Mouse (Mus musculus): ENCODE measurements around the gene Cadps2. TPM values are rescaled to one million over a fixed set of nuclear protein-coding genes. Genes with fewer than 3 reads are reported as not detected.

The Cadps2 gene
- polyA plus RNA-seq, 1 experiment from 2014 or later = 0.57 TPM

DNA sequence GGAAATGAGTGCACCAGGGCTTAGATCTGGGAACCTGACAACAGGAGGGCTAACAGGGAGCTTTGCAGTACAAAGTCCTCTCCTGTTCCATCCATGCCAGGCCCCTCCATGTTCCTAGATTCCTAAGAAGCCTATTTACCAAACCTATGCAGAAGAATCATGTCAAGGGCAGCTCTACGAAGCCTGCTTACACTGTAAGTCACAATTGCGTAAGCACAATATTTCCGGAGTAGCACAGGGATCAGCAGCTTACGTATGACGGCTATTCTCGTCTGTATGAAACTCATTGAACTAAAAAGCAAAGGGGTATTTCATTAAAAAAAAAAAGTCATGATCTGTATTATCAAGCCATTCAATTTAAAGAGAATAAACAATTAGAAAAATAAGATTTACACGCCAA, 462.9 kb downstream of the Cadps2 start:
- H3K4me3 ChIP-seq (ENCODE audit: low read length) = no peak overlapping the region
- no peak overlapping the region for H3K9ac ChIP-seq (ENCODE audit: low read depth, low read length)
- 85% methylated on average over 7 of the region's 7 CpGs for WGBS
- H3K4me1 ChIP-seq (ENCODE audit: control insufficient read depth, insufficient read depth, low read length) = no peaks in the 10 kb centered on the region
- no peak overlapping the region for H3K4me2 ChIP-seq (ENCODE audit: low read depth, low read length)
- no peaks in the 10 kb centered on the region for H3K9me3 ChIP-seq (ENCODE audit: control insufficient read depth, low read length)
- no peaks in the 10 kb centered on the region for H3K27me3 ChIP-seq (replicated peaks; ENCODE audit: control insufficient read depth, insufficient read depth, low read length)
- no peak for ATAC-seq
- no peaks in the 10 kb centered on the region for H3K36me3 ChIP-seq (ENCODE audit: control insufficient read depth, insufficient read depth, low read length)
- H3K27ac ChIP-seq (ENCODE audit: low read length) = no peak overlapping the region

DNA sequence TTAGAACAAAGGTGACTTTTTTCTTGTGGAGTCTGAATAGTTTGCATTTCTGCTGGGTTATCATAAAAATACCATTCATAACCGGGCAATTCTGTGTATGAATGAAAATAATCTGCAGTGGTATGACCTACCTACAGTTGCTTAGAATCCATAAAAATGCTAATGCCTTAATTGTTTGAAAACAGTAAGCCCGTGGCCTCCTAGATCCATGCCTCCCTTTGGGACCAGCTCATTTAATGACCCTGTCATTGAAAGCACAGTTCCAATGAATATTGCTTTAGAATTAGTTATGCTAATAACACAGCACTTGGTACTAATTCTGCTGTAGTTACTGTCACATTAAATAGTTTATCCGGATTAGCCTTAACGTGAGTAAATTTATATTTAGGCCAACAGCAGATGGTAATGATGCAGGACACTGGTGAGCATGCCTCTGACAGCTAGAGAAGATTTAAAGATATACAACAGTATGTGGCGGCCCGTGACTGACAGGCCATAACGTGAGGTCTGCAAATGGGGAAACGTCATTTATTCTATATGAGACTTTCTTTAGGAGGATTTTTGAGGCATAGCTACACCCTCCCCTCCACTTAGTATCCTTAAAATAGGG, 477.3 kb downstream of the Cadps2 start:
- Histone ChIP-seq H3K4me2 (ENCODE audit: low read depth, low read length) (no peak overlapping the region), H3K4me3 (ENCODE audit: low read length) (no peak overlapping the region), H3K4me1 (ENCODE audit: control insufficient read depth, insufficient read depth, low read length) (no peaks in the 10 kb centered on the region), H3K9me3 (ENCODE audit: control insufficient read depth, low read length) (no peaks in the 10 kb centered on the region), H3K27me3 (replicated peaks; ENCODE audit: control insufficient read depth, insufficient read depth, low read length) (no peaks in the 10 kb centered on the region), H3K9ac (ENCODE audit: low read depth, low read length) (no peak overlapping the region), H3K27ac (ENCODE audit: low read length) (no peak overlapping the region), H3K36me3 (ENCODE audit: control insufficient read depth, insufficient read depth, low read length) (no peaks in the 10 kb centered on the region)
- no peak for ATAC-seq
- WGBS = 74% methylated on average over 8 of the region's 8 CpGs

DNA sequence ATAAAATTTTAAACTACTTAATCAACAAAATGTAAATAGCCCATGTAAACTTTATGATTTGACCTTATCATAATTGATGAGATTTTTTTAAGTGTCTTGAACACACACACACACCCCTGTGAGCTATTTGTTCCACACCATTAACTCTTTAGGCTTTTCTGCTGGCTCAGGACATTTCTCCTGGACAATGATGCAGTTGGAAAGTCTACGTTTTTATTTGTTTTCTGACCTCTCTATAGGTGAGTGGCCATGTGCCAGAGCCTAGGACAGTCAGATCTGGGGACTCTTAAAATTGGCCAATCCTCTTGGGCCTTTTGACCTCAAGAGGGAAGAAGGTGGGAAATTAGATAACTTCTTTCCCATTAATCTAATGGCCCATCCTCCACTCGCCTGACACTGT, 478.6 kb downstream of the Cadps2 start:
- no peaks in the 10 kb centered on the region for H3K36me3 ChIP-seq (ENCODE audit: control insufficient read depth, insufficient read depth, low read length)
- H3K4me1 ChIP-seq (ENCODE audit: control insufficient read depth, insufficient read depth, low read length) = no peaks in the 10 kb centered on the region
- no peaks in the 10 kb centered on the region for H3K27me3 ChIP-seq (replicated peaks; ENCODE audit: control insufficient read depth, insufficient read depth, low read length)
- no peak overlapping the region for H3K27ac ChIP-seq (ENCODE audit: low read length)
- H3K4me2 ChIP-seq (ENCODE audit: low read depth, low read length) = no peak overlapping the region
- no peak overlapping the region for H3K9ac ChIP-seq (ENCODE audit: low read depth, low read length)
- H3K4me3 ChIP-seq (ENCODE audit: low read length) = no peak overlapping the region
- no peak for ATAC-seq
- no peaks in the 10 kb centered on the region for H3K9me3 ChIP-seq (ENCODE audit: control insufficient read depth, low read length)
- WGBS = 70% methylated on average over 2 of the region's 2 CpGs

DNA sequence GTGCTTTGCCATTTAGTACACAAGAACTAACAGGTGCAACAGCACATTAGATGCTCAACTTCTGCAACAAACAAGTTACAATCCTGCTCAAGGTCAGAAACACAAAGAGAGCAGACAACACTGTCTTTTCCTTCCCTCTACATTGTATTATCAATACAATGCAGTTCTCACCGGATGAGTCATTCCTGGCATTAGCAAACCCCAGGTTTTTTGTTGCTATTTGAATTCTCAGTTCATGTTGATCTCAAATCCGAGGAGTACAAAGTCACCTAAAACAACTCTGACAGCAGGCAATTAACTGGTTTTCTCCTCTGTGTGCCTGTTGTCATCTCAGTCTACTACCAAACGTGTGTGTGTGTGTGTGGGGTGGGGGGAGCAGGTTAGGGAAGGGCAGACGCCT, 483.1 kb downstream of the Cadps2 start:
- no peaks in the 10 kb centered on the region for H3K27me3 ChIP-seq (replicated peaks; ENCODE audit: control insufficient read depth, insufficient read depth, low read length)
- no peak overlapping the region for H3K4me2 ChIP-seq (ENCODE audit: low read depth, low read length)
- H3K9ac ChIP-seq (ENCODE audit: low read depth, low read length) = no peak overlapping the region
- no peaks in the 10 kb centered on the region for H3K4me1 ChIP-seq (ENCODE audit: control insufficient read depth, insufficient read depth, low read length)
- no peak for ATAC-seq
- no peak overlapping the region for H3K4me3 ChIP-seq (ENCODE audit: low read length)
- no peaks in the 10 kb centered on the region for H3K9me3 ChIP-seq (ENCODE audit: control insufficient read depth, low read length)
- H3K27ac ChIP-seq (ENCODE audit: low read length) = no peak overlapping the region
- WGBS = 52% methylated on average over 4 of the region's 4 CpGs
- no peaks in the 10 kb centered on the region for H3K36me3 ChIP-seq (ENCODE audit: control insufficient read depth, insufficient read depth, low read length)

DNA sequence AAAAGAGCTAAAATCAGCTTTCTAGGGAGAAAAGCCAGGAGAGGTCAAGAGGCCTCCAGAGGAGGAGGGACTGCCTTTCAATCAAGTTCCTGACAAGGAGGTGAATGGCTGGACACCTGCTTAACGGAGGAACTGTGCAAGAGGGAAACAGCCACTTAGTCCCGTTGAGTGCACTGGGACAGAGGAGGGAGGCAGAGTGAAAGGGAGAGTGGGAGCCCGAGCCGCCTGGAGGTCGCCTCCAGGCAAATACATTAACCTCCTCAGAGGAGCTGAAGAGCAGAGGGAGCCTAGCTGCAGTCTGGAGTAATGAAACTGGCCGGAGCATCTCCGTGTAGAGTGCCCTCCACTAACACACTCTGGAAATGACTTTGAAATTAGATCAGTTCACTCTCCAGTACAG, 485.7 kb downstream of the Cadps2 start:
- ATAC-seq = no peak
- H3K9ac ChIP-seq (ENCODE audit: low read depth, low read length) = no peak overlapping the region
- H3K4me2 ChIP-seq (ENCODE audit: low read depth, low read length) = no peak overlapping the region
- WGBS = 10% methylated on average over 7 of the region's 7 CpGs
- no peaks in the 10 kb centered on the region for H3K36me3 ChIP-seq (ENCODE audit: control insufficient read depth, insufficient read depth, low read length)
- H3K4me1 ChIP-seq (ENCODE audit: control insufficient read depth, insufficient read depth, low read length) = no peaks in the 10 kb centered on the region
- no peaks in the 10 kb centered on the region for H3K9me3 ChIP-seq (ENCODE audit: control insufficient read depth, low read length)
- H3K27me3 ChIP-seq (replicated peaks; ENCODE audit: control insufficient read depth, insufficient read depth, low read length) = no peaks in the 10 kb centered on the region
- H3K27ac ChIP-seq (ENCODE audit: low read length) = no peak overlapping the region
- H3K4me3 ChIP-seq (ENCODE audit: low read length) = no peak overlapping the region

GRCm38 (mm10) chr6:23337411-23338063, 501.7 kb downstream of the Cadps2 start:
- H3K4me1 ChIP-seq (ENCODE audit: control insufficient read depth, insufficient read depth, low read length) = no peaks in the 10 kb centered on the region
- no peak overlapping the region for H3K4me2 ChIP-seq (ENCODE audit: low read depth, low read length)
- no peak for ATAC-seq
- 52% methylated on average over 7 of the region's 7 CpGs for WGBS
- no peaks in the 10 kb centered on the region for H3K36me3 ChIP-seq (ENCODE audit: control insufficient read depth, insufficient read depth, low read length)
- H3K4me3 ChIP-seq (ENCODE audit: low read length) = no peak overlapping the region
- no peak overlapping the region for H3K27ac ChIP-seq (ENCODE audit: low read length)
- H3K9ac ChIP-seq (ENCODE audit: low read depth, low read length) = no peak overlapping the region
- no peaks in the 10 kb centered on the region for H3K27me3 ChIP-seq (replicated peaks; ENCODE audit: control insufficient read depth, insufficient read depth, low read length)
- H3K9me3 ChIP-seq (ENCODE audit: control insufficient read depth, low read length) = no peaks in the 10 kb centered on the region

DNA sequence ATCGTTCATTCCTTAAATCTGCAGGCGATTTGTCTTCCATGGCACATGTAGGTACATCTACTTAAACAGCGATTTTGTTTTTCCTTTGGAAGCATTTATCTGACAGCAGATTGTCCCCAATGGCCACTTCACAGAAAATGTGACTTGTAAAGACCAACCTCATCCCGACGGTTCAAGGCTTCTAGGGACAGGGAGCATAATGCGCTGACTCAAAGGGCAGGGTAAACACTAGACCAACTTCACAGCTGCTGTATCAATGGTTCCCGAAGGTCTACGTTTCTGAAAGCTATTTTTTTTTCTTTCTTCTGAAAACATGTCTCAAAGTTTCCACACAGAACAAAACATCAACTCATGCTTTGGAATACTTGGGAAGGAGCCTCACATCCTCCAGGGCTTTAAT, 524.3 kb downstream of the Cadps2 start:
- no peaks in the 10 kb centered on the region for H3K9me3 ChIP-seq (ENCODE audit: control insufficient read depth, low read length)
- WGBS = 79% methylated on average over 8 of the region's 8 CpGs
- no peaks in the 10 kb centered on the region for H3K27me3 ChIP-seq (replicated peaks; ENCODE audit: control insufficient read depth, insufficient read depth, low read length)
- no peaks in the 10 kb centered on the region for H3K4me1 ChIP-seq (ENCODE audit: control insufficient read depth, insufficient read depth, low read length)
- no peak overlapping the region for H3K9ac ChIP-seq (ENCODE audit: low read depth, low read length)
- H3K4me3 ChIP-seq (ENCODE audit: low read length) = no peak overlapping the region
- H3K36me3 ChIP-seq (ENCODE audit: control insufficient read depth, insufficient read depth, low read length) = no peaks in the 10 kb centered on the region
- no peak overlapping the region for H3K27ac ChIP-seq (ENCODE audit: low read length)
- H3K4me2 ChIP-seq (ENCODE audit: low read depth, low read length) = no peak overlapping the region
- no peak for ATAC-seq

GRCm38 (mm10) chr6:23314291-23314690, 524.9 kb downstream of the Cadps2 start:
- Histone ChIP-seq H3K4me1 (ENCODE audit: control insufficient read depth, insufficient read depth, low read length) (no peaks in the 10 kb centered on the region), H3K4me3 (ENCODE audit: low read length) (no peak overlapping the region), H3K27me3 (replicated peaks; ENCODE audit: control insufficient read depth, insufficient read depth, low read length) (no peaks in the 10 kb centered on the region), H3K36me3 (ENCODE audit: control insufficient read depth, insufficient read depth, low read length) (no peaks in the 10 kb centered on the region), H3K4me2 (ENCODE audit: low read depth, low read length) (no peak overlapping the region), H3K9ac (ENCODE audit: low read depth, low read length) (no peak overlapping the region), H3K9me3 (ENCODE audit: control insufficient read depth, low read length) (no peaks in the 10 kb centered on the region), H3K27ac (ENCODE audit: low read length) (no peak overlapping the region)
- WGBS = 75% methylated on average over 5 of the region's 5 CpGs
- no peak for ATAC-seq

- no peak overlapping the region for H3K4me2 ChIP-seq (ENCODE audit: low read depth, low read length)
- H3K27me3 ChIP-seq (replicated peaks; ENCODE audit: control insufficient read depth, insufficient read depth, low read length) = no peaks in the 10 kb centered on the region
- WGBS = 85% methylated on average over 6 of the region's 6 CpGs
- no peak overlapping the region for H3K9ac ChIP-seq (ENCODE audit: low read depth, low read length)
- H3K27ac ChIP-seq (ENCODE audit: low read length) = no peak overlapping the region
- no peaks in the 10 kb centered on the region for H3K4me1 ChIP-seq (ENCODE audit: control insufficient read depth, insufficient read depth, low read length)
- no peak for ATAC-seq
- no peak overlapping the region for H3K4me3 ChIP-seq (ENCODE audit: low read length)
- H3K36me3 ChIP-seq (ENCODE audit: control insufficient read depth, insufficient read depth, low read length) = no peaks in the 10 kb centered on the region
- H3K9me3 ChIP-seq (ENCODE audit: control insufficient read depth, low read length) = no peaks in the 10 kb centered on the region
Measured at GRCm38 (mm10) chr6:23306046-23306445, 533.2 kb downstream of the Cadps2 start.

GRCm38 (mm10) chr6:23298596-23298995, 540.6 kb downstream of the Cadps2 start:
- no peak for ATAC-seq
- Histone ChIP-seq H3K27me3 (replicated peaks; ENCODE audit: control insufficient read depth, insufficient read depth, low read length) (no peaks in the 10 kb centered on the region), H3K4me1 (ENCODE audit: control insufficient read depth, insufficient read depth, low read length) (no peaks in the 10 kb centered on the region), H3K4me3 (ENCODE audit: low read length) (no peak overlapping the region), H3K9me3 (ENCODE audit: control insufficient read depth, low read length) (no peaks in the 10 kb centered on the region), H3K4me2 (ENCODE audit: low read depth, low read length) (no peak overlapping the region), H3K27ac (ENCODE audit: low read length) (no peak overlapping the region), H3K36me3 (ENCODE audit: control insufficient read depth, insufficient read depth, low read length) (no peaks in the 10 kb centered on the region), H3K9ac (ENCODE audit: low read depth, low read length) (no peak overlapping the region)
- WGBS = 82% methylated on average over 2 of the region's 2 CpGs
